Mouse (Mus musculus): ENCODE measurements around the gene Cd300ld3. TPM values are rescaled to one million over a fixed set of nuclear protein-coding genes. Genes with fewer than 3 reads are reported as not detected.
"Not testable (repeated sequence)": the region's sequence is repeated elsewhere in the genome, so short reads cannot be mapped to it uniquely, and the experiment has no call there.

The Cd300ld3 gene
- total RNA-seq, 1 experiment: not detected

- TF ChIP-seq ZNF384 (IDR thresholded peaks at IDR 0.05; ENCODE audit: low read depth, low read length): peak; percentile 99
- TF ChIP-seq CHD2 (IDR thresholded peaks at IDR 0.05; ENCODE audit: low read depth, low read length): no peak
- Histone ChIP-seq H3K4me3 (ENCODE audit: insufficient read depth in 1 of 2, low read depth in 1 of 2, low read length in 2 of 2, poor library complexity in 1 of 2, severe bottlenecking in 1 of 2) (no peak overlapping the region), H3K36me3 (ENCODE audit: control insufficient read depth, insufficient read depth, low read length, poor library complexity, severe bottlenecking) (no peaks in the 10 kb centered on the region), H3K27ac (ENCODE audit: insufficient read depth, low read depth, low read length, poor library complexity, severe bottlenecking) (no peak overlapping the region), H3K9ac (ENCODE audit: insufficient read depth, low read depth, low read length, poor library complexity, severe bottlenecking) (no peak overlapping the region), H3K9me3 (ENCODE audit: control insufficient read depth, insufficient read depth, low read depth, low read length) (no peaks in the 10 kb centered on the region), H3K4me1 (ENCODE audit: control insufficient read depth in 2 of 2, insufficient read depth in 2 of 2, low read length in 2 of 2, poor library complexity in 1 of 2) (peaks cover 0 to 4% of the 10 kb centered on the region in 2 experiments; a peak in 1 of 4 replicates)
- in situ Hi-C loops (cut with MboI; ENCODE audit: low sequenced_read_pairs in 2 of 2, unreplicated experiment in 2 of 2): no loop called here
- no peak for DNase-seq (ENCODE audit: low read depth, low spot score)
Observed at GRCm38 (mm10) chr11:115049282-115049895, 1.2 kb upstream of the Cd300ld3 start.

GRCm38 (mm10) chr11:115037669-115038068, 10.5 kb downstream of the Cd300ld3 start, which contains the start of gene Cd300ld5:
Gene Cd300ld5, minus strand, starts transcription at chr11:115037769.
- H3K4me3 ChIP-seq (ENCODE audit: insufficient read depth in 1 of 2, low read depth in 1 of 2, low read length in 2 of 2, poor library complexity in 1 of 2, severe bottlenecking in 1 of 2); DNase-seq (ENCODE audit: low read depth, low spot score); in situ Hi-C loops (cut with MboI; ENCODE audit: low sequenced_read_pairs in 2 of 2, unreplicated experiment in 2 of 2); H3K9me3 ChIP-seq (ENCODE audit: control insufficient read depth, insufficient read depth, low read depth, low read length); H3K4me1 ChIP-seq (ENCODE audit: control insufficient read depth in 2 of 2, insufficient read depth in 2 of 2, low read length in 2 of 2, poor library complexity in 1 of 2); H3K9ac ChIP-seq (ENCODE audit: insufficient read depth, low read depth, low read length, poor library complexity, severe bottlenecking); H3K36me3 ChIP-seq (ENCODE audit: control insufficient read depth, insufficient read depth, low read length, poor library complexity, severe bottlenecking); H3K27ac ChIP-seq (ENCODE audit: insufficient read depth, low read depth, low read length, poor library complexity, severe bottlenecking): not testable (repeated sequence)

DNA sequence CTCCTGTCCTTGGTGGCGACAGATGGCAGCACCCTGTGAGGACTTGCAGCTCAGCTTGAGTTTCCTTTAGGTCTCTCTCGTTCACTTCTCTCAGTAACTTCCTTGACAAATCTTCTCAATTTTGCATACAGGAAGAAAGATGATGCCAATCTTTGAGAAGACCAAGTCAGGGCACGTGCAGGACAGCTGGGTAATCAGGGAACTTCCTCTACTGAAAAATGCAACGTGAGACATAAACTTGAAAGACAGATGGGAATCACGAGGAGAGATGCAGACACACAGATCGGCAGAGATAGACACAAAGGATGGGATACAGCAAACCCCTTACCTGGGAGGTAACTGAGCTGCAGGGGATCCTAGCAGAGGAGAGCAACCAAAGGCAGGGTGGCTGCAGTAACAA, 21.3 kb downstream of the Cd300ld3 start, which contains the start of gene Cd300ld4:
Cd300ld4 (minus strand) TSS at position 101 of the 400 bp plus-strand sequence.
- H3K9me3 ChIP-seq (ENCODE audit: control insufficient read depth, insufficient read depth, low read depth, low read length); H3K9ac ChIP-seq (ENCODE audit: insufficient read depth, low read depth, low read length, poor library complexity, severe bottlenecking); H3K4me3 ChIP-seq (ENCODE audit: insufficient read depth in 1 of 2, low read depth in 1 of 2, low read length in 2 of 2, poor library complexity in 1 of 2, severe bottlenecking in 1 of 2); H3K27ac ChIP-seq (ENCODE audit: insufficient read depth, low read depth, low read length, poor library complexity, severe bottlenecking); DNase-seq (ENCODE audit: low read depth, low spot score); in situ Hi-C loops (cut with MboI; ENCODE audit: low sequenced_read_pairs in 2 of 2, unreplicated experiment in 2 of 2); H3K4me1 ChIP-seq (ENCODE audit: control insufficient read depth in 2 of 2, insufficient read depth in 2 of 2, low read length in 2 of 2, poor library complexity in 1 of 2); H3K36me3 ChIP-seq (ENCODE audit: control insufficient read depth, insufficient read depth, low read length, poor library complexity, severe bottlenecking): not testable (repeated sequence)

DNA sequence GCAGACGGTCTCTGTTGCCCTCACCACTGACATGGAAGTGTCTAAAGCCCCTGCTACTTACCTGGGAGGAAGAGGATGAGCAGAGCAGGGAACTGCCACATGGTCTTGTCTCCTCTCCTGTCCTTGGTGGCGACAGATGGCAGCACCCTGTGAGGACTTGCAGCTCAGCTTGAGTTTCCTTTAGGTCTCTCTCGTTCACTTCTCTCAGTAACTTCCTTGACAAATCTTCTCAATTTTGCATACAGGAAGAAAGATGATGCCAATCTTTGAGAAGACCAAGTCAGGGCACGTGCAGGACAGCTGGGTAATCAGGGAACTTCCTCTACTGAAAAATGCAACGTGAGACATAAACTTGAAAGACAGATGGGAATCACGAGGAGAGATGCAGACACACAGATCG, 32.1 kb downstream of the Cd300ld3 start, which contains the start of gene Cd300ld2:
Cd300ld2 (minus strand) TSS at position 101 of the 400 bp plus-strand sequence.
- DNase-seq (ENCODE audit: low read depth, low spot score); H3K9ac ChIP-seq (ENCODE audit: insufficient read depth, low read depth, low read length, poor library complexity, severe bottlenecking); H3K4me3 ChIP-seq (ENCODE audit: insufficient read depth in 1 of 2, low read depth in 1 of 2, low read length in 2 of 2, poor library complexity in 1 of 2, severe bottlenecking in 1 of 2); H3K9me3 ChIP-seq (ENCODE audit: control insufficient read depth, insufficient read depth, low read depth, low read length); H3K27ac ChIP-seq (ENCODE audit: insufficient read depth, low read depth, low read length, poor library complexity, severe bottlenecking); H3K4me1 ChIP-seq (ENCODE audit: control insufficient read depth in 2 of 2, insufficient read depth in 2 of 2, low read length in 2 of 2, poor library complexity in 1 of 2); in situ Hi-C loops (cut with MboI; ENCODE audit: low sequenced_read_pairs in 2 of 2, unreplicated experiment in 2 of 2); H3K36me3 ChIP-seq (ENCODE audit: control insufficient read depth, insufficient read depth, low read length, poor library complexity, severe bottlenecking): not testable (repeated sequence)

DNA sequence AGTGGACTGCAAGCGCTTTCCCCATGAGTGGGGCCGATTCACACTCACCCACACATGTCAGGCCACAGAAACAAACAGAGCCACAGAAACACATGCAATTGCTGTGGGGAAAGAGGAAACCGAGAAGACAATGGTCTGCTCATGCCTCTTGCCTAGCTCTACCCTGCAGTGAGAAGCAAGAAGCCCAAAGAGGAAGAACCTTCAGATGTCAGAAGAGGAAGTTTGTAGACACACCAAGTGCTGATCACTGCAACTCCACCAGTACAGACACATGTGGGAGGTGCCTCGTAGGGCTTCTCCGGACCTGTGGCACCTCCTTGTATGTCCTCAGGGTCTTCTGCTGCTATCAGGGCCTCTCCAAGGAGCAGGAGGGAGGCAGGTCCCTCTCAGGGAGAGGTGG, 44.1 kb downstream of the Cd300ld3 start:
- H3K9ac ChIP-seq (ENCODE audit: insufficient read depth, low read depth, low read length, poor library complexity, severe bottlenecking): no peak overlapping the region
- no peaks in the 10 kb centered on the region for H3K36me3 ChIP-seq (ENCODE audit: control insufficient read depth, insufficient read depth, low read length, poor library complexity, severe bottlenecking)
- H3K4me1 ChIP-seq (ENCODE audit: control insufficient read depth in 2 of 2, insufficient read depth in 2 of 2, low read length in 2 of 2, poor library complexity in 1 of 2): no peaks in the 10 kb centered on the region
- H3K9me3 ChIP-seq (ENCODE audit: control insufficient read depth, insufficient read depth, low read depth, low read length): no peaks in the 10 kb centered on the region
- no peak overlapping the region for H3K4me3 ChIP-seq (ENCODE audit: insufficient read depth in 1 of 2, low read depth in 1 of 2, low read length in 2 of 2, poor library complexity in 1 of 2, severe bottlenecking in 1 of 2)
- TF ChIP-seq ZNF384 (IDR thresholded peaks at IDR 0.05; ENCODE audit: low read depth, low read length) (no peak), MAFK (IDR thresholded peaks at IDR 0.05; ENCODE audit: insufficient read depth, low read depth, low read length) (no peak), HCFC1 (IDR thresholded peaks at IDR 0.05; ENCODE audit: borderline replicate concordance, insufficient read depth, low read length) (no peak), CHD2 (IDR thresholded peaks at IDR 0.05; ENCODE audit: low read depth, low read length) (no peak), ZC3H11A (IDR thresholded peaks at IDR 0.05; ENCODE audit: borderline replicate concordance, low read depth, low read length) (no peak)
- no peak overlapping the region for H3K27ac ChIP-seq (ENCODE audit: insufficient read depth, low read depth, low read length, poor library complexity, severe bottlenecking)
- in situ Hi-C loops (cut with MboI; ENCODE audit: low sequenced_read_pairs in 2 of 2, unreplicated experiment in 2 of 2): no loop called here
- no peak for DNase-seq (ENCODE audit: low read depth, low spot score)

Data from ES-E14 (cell line).